Comparison of ENCODE assay signal across 13 mouse cellular contexts in the genomic region with DNA sequence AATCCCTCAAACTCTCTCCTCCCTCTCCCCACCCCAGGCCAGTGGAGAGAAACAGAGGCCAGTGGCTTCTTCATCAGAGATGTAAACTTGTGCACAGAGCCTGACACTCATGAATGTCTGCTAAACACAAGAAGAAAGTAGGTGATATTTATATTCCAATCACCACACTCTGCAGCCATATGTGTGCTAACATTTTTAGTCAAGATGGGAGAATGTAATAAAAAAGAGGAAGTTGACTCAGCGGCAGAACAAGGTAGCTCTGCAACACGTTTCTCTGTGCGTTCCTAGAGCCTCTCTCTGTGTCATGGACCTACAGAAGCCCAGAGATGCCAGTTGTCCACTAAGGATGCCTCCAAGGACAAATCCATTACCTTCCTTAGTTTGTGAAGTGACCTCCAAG. TPM values are rescaled to one million over a fixed set of nuclear protein-coding genes. Genes with fewer than 3 reads are reported as not detected.
"Had no signal": no experiment of that assay in that cellular context is flagged by ENCODE, and none has a peak within 500 bp of the region (broad histone marks: within the 10 kb centered on the region; RNA-seq: fewer than 3 reads in every experiment).

No protein-coding gene starts in this region.

- DNase-seq: lung, adult 18-20 months; lung, embryonic 14.5 days; lung, postnatal 10 days; lung, postnatal 4 days; midbrain, embryonic 14.5 days; retina, postnatal 1 day; right cerebral cortex, postnatal 25 days; right cerebral cortex, postnatal 4 days; spleen, adult 18-20 months; thymus, adult 2 months; thymus, postnatal 25 days; thymus, postnatal 4 days had no signal

RNA-seq across cellular contexts. Expression of a gene that starts 34.9 kb away (rescaled TPM):
- total RNA-seq: megakaryocyte-erythroid progenitor cell, adult 5-6 weeks had no signal
